Mouse (Mus musculus): ENCODE measurements at regions not wholly inside any gene's neighbourhood (a gene's known extent, or its start where the extent isn't known, plus 50 kb on each side); places are given as distances from the start of the nearest gene placed in this dataset.

- Histone ChIP-seq H3K4me3 (ENCODE audit: low read depth, low read length) (no peak overlapping the region), H3K9ac (ENCODE audit: low read depth, low read length) (no peak overlapping the region), H3K9me3 (replicated peaks; ENCODE audit: control insufficient read depth, low read length) (no peaks in the 10 kb centered on the region), H3K4me1 (ENCODE audit: control insufficient read depth, low read depth, low read length) (no peaks in the 10 kb centered on the region), H3K4me2 (ENCODE audit: low read depth, low read length) (no peak overlapping the region), H3K27me3 (ENCODE audit: control insufficient read depth, insufficient read depth, low read depth, low read length) (no peaks in the 10 kb centered on the region), H3K36me3 (ENCODE audit: control insufficient read depth, insufficient read depth) (no peaks in the 10 kb centered on the region), H3K27ac (ENCODE audit: low read length) (no peak overlapping the region)
- WGBS (ENCODE audit: insufficient replicate concordance) = 73% methylated on average over 4 of the region's 4 CpGs
- no peak for ATAC-seq (ENCODE audit: low read depth)
Observed at GRCm38 (mm10) chr11:112370941-112371340, 411.1 kb upstream of the Sox9 start.

GRCm38 (mm10) chr11:112400069-112400468 lies 382.0 kb upstream of the Sox9 start:
- 64% methylated on average over 3 of the region's 3 CpGs for WGBS (ENCODE audit: insufficient replicate concordance)

GRCm38 (mm10) chr11:112407681-112408080 lies 374.3 kb upstream of the Sox9 start:
- Histone ChIP-seq H3K27ac (ENCODE audit: low read length) (no peak overlapping the region), H3K4me3 (ENCODE audit: low read depth, low read length) (no peak overlapping the region), H3K36me3 (ENCODE audit: control insufficient read depth, insufficient read depth) (no peaks in the 10 kb centered on the region), H3K4me2 (ENCODE audit: low read depth, low read length) (no peak overlapping the region), H3K4me1 (ENCODE audit: control insufficient read depth, low read depth, low read length) (no peaks in the 10 kb centered on the region), H3K9ac (ENCODE audit: low read depth, low read length) (no peak overlapping the region), H3K9me3 (replicated peaks; ENCODE audit: control insufficient read depth, low read length) (no peaks in the 10 kb centered on the region; the same call in 1 of the 2 replicates), H3K27me3 (ENCODE audit: control insufficient read depth, insufficient read depth, low read depth, low read length) (no peaks in the 10 kb centered on the region)
- 66% methylated on average over 8 of the region's 8 CpGs for WGBS (ENCODE audit: insufficient replicate concordance)
- no peak for ATAC-seq (ENCODE audit: low read depth)

More at GRCm38 (mm10) chr11:112400069-112400468, 382.0 kb upstream of the Sox9 start:
- Histone ChIP-seq H3K4me2 (ENCODE audit: low read depth, low read length) (no peak overlapping the region), H3K9me3 (replicated peaks; ENCODE audit: control insufficient read depth, low read length) (no peaks in the 10 kb centered on the region), H3K4me3 (ENCODE audit: low read depth, low read length) (no peak overlapping the region), H3K27me3 (ENCODE audit: control insufficient read depth, insufficient read depth, low read depth, low read length) (no peaks in the 10 kb centered on the region), H3K9ac (ENCODE audit: low read depth, low read length) (no peak overlapping the region), H3K36me3 (ENCODE audit: control insufficient read depth, insufficient read depth) (no peaks in the 10 kb centered on the region), H3K27ac (ENCODE audit: low read length) (no peak overlapping the region), H3K4me1 (ENCODE audit: control insufficient read depth, low read depth, low read length) (no peaks in the 10 kb centered on the region)
- no peak for ATAC-seq (ENCODE audit: low read depth)

GRCm38 (mm10) chr11:112412434-112412833 lies 369.6 kb upstream of the Sox9 start:
- Histone ChIP-seq H3K36me3 (ENCODE audit: control insufficient read depth, insufficient read depth) (no peaks in the 10 kb centered on the region), H3K27ac (ENCODE audit: low read length) (no peak overlapping the region), H3K9ac (ENCODE audit: low read depth, low read length) (no peak overlapping the region), H3K4me1 (ENCODE audit: control insufficient read depth, low read depth, low read length) (no peaks in the 10 kb centered on the region), H3K27me3 (ENCODE audit: control insufficient read depth, insufficient read depth, low read depth, low read length) (no peaks in the 10 kb centered on the region), H3K9me3 (replicated peaks; ENCODE audit: control insufficient read depth, low read length) (no peaks in the 10 kb centered on the region; the same call in 1 of the 2 replicates), H3K4me3 (ENCODE audit: low read depth, low read length) (no peak overlapping the region), H3K4me2 (ENCODE audit: low read depth, low read length) (no peak overlapping the region)
- WGBS (ENCODE audit: insufficient replicate concordance) = 40% methylated on average over 4 of the region's 4 CpGs
- no peak for ATAC-seq (ENCODE audit: low read depth)

- ATAC-seq (ENCODE audit: low read depth) = no peak
- H3K27me3 ChIP-seq (ENCODE audit: control insufficient read depth, insufficient read depth, low read depth, low read length) = no peaks in the 10 kb centered on the region
- H3K9ac ChIP-seq (ENCODE audit: low read depth, low read length) = no peak overlapping the region
- no peaks in the 10 kb centered on the region for H3K4me1 ChIP-seq (ENCODE audit: control insufficient read depth, low read depth, low read length)
- no peaks in the 10 kb centered on the region for H3K36me3 ChIP-seq (ENCODE audit: control insufficient read depth, insufficient read depth)
- H3K4me3 ChIP-seq (ENCODE audit: low read depth, low read length) = no peak overlapping the region
- H3K27ac ChIP-seq (ENCODE audit: low read length) = no peak overlapping the region
- 48% methylated on average over 1 of the region's 1 CpGs for WGBS (ENCODE audit: insufficient replicate concordance)
- no peaks in the 10 kb centered on the region for H3K9me3 ChIP-seq (replicated peaks; ENCODE audit: control insufficient read depth, low read length)
- H3K4me2 ChIP-seq (ENCODE audit: low read depth, low read length) = no peak overlapping the region
Observed at GRCm38 (mm10) chr11:112442639-112443038, 339.4 kb upstream of the Sox9 start.

GRCm38 (mm10) chr11:112443890-112444289 lies 338.1 kb upstream of the Sox9 start:
- H3K9ac ChIP-seq (ENCODE audit: low read depth, low read length) = no peak overlapping the region
- WGBS (ENCODE audit: insufficient replicate concordance) = 60% methylated on average over 4 of the region's 4 CpGs
- no peaks in the 10 kb centered on the region for H3K9me3 ChIP-seq (replicated peaks; ENCODE audit: control insufficient read depth, low read length)
- no peak overlapping the region for H3K27ac ChIP-seq (ENCODE audit: low read length)
- H3K4me1 ChIP-seq (ENCODE audit: control insufficient read depth, low read depth, low read length) = no peaks in the 10 kb centered on the region
- no peak for ATAC-seq (ENCODE audit: low read depth)
- no peak overlapping the region for H3K4me3 ChIP-seq (ENCODE audit: low read depth, low read length)
- H3K4me2 ChIP-seq (ENCODE audit: low read depth, low read length) = no peak overlapping the region
- no peaks in the 10 kb centered on the region for H3K36me3 ChIP-seq (ENCODE audit: control insufficient read depth, insufficient read depth)
- H3K27me3 ChIP-seq (ENCODE audit: control insufficient read depth, insufficient read depth, low read depth, low read length) = no peaks in the 10 kb centered on the region

- no peak overlapping the region for H3K27ac ChIP-seq (ENCODE audit: low read length)
- no peak for ATAC-seq (ENCODE audit: low read depth)
- H3K9me3 ChIP-seq (replicated peaks; ENCODE audit: control insufficient read depth, low read length) = no peaks in the 10 kb centered on the region; the same call in 1 of the 2 replicates
- H3K36me3 ChIP-seq (ENCODE audit: control insufficient read depth, insufficient read depth) = no peaks in the 10 kb centered on the region
- no peaks in the 10 kb centered on the region for H3K4me1 ChIP-seq (ENCODE audit: control insufficient read depth, low read depth, low read length)
- no peaks in the 10 kb centered on the region for H3K27me3 ChIP-seq (ENCODE audit: control insufficient read depth, insufficient read depth, low read depth, low read length)
- no peak overlapping the region for H3K4me2 ChIP-seq (ENCODE audit: low read depth, low read length)
- no peak overlapping the region for H3K9ac ChIP-seq (ENCODE audit: low read depth, low read length)
- H3K4me3 ChIP-seq (ENCODE audit: low read depth, low read length) = no peak overlapping the region
- 50% methylated on average over 5 of the region's 5 CpGs for WGBS (ENCODE audit: insufficient replicate concordance)
Observed at GRCm38 (mm10) chr11:112449632-112450031, 332.4 kb upstream of the Sox9 start.

GRCm38 (mm10) chr11:112450227-112450626 lies 331.8 kb upstream of the Sox9 start:
- Histone ChIP-seq H3K36me3 (ENCODE audit: control insufficient read depth, insufficient read depth) (no peaks in the 10 kb centered on the region), H3K27me3 (ENCODE audit: control insufficient read depth, insufficient read depth, low read depth, low read length) (no peaks in the 10 kb centered on the region), H3K4me1 (ENCODE audit: control insufficient read depth, low read depth, low read length) (no peaks in the 10 kb centered on the region), H3K27ac (ENCODE audit: low read length) (no peak overlapping the region), H3K4me3 (ENCODE audit: low read depth, low read length) (no peak overlapping the region), H3K9me3 (replicated peaks; ENCODE audit: control insufficient read depth, low read length) (no peaks in the 10 kb centered on the region; the same call in 1 of the 2 replicates), H3K4me2 (ENCODE audit: low read depth, low read length) (no peak overlapping the region), H3K9ac (ENCODE audit: low read depth, low read length) (no peak overlapping the region)
- ATAC-seq (ENCODE audit: low read depth) = no peak
- WGBS (ENCODE audit: insufficient replicate concordance) = 60% methylated on average over 6 of the region's 6 CpGs

GRCm38 (mm10) chr11:112458075-112458474 lies 323.9 kb upstream of the Sox9 start:
- Histone ChIP-seq H3K4me1 (ENCODE audit: control insufficient read depth, low read depth, low read length) (no peaks in the 10 kb centered on the region), H3K4me2 (ENCODE audit: low read depth, low read length) (no peak overlapping the region), H3K27ac (ENCODE audit: low read length) (no peak overlapping the region), H3K27me3 (ENCODE audit: control insufficient read depth, insufficient read depth, low read depth, low read length) (no peaks in the 10 kb centered on the region), H3K4me3 (ENCODE audit: low read depth, low read length) (no peak overlapping the region), H3K36me3 (ENCODE audit: control insufficient read depth, insufficient read depth) (no peaks in the 10 kb centered on the region), H3K9ac (ENCODE audit: low read depth, low read length) (no peak overlapping the region), H3K9me3 (replicated peaks; ENCODE audit: control insufficient read depth, low read length) (no peaks in the 10 kb centered on the region)
- no peak for ATAC-seq (ENCODE audit: low read depth)
- 62% methylated on average over 2 of the region's 2 CpGs for WGBS (ENCODE audit: insufficient replicate concordance)
